Mouse (Mus musculus) left cerebral cortex, postnatal 10 days (tissue): ENCODE results near the gene 1520401A03Rik. TPM values are rescaled to one million over a fixed set of nuclear protein-coding genes. Genes with fewer than 3 reads are reported as not detected.

ENCODE experiments used
- DNase-seq, 2 experiments: peaks; one replicate each; pipeline ENCODE4 v3.0.0; 2021 to 2022; ENCODE audit warnings: low spot score in 2 of 2, mixed read lengths in 1 of 2; ENCODE audit errors: extremely low spot score in 1 of 2
- intact Hi-C: fragments of 180-260 bp; cut with DNase I; formaldehyde crosslinking; loops from one replicate; pipeline ENCODE4 v1.15.1; 2025
- total RNA-seq, 2 experiments: library from RNA; stranded (reverse); gene quantifications; 2 replicates each; pipeline ENCODE4 v1.2.3; 2021

The 1520401A03Rik gene
- total RNA-seq, 2 experiments from 2014 or later: 0.11 to 0.61 TPM

DNA sequence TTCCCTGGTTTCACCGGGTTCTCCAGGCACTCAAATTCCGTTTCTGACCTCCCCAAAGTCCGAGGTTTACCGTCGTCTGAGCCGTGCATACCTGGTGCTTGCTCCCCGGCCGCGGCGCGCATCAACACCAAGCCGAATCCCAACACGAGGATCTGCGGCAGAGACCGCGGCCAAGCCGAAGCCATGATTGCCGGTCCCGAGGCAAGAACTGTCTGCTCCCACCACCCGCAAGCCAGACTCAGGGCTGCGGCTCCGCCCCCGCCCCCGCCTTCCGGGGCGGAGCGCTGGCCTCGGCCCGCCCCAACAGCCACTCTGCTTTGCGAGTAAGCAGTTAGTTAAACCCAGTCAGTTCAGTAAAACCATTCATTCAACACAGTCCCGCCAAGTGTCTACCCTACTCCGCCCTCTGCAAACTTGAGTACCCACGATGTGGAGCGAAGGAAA lies 45.3 kb downstream of the 1520401A03Rik start, which contains the start of gene Tnfrsf12a:
Tnfrsf12a (minus strand) TSS at position 233 of the 444 bp plus-strand sequence.
- intact Hi-C loops: no loop called here
- DNase-seq: peak; percentile 43 to 88

DNA sequence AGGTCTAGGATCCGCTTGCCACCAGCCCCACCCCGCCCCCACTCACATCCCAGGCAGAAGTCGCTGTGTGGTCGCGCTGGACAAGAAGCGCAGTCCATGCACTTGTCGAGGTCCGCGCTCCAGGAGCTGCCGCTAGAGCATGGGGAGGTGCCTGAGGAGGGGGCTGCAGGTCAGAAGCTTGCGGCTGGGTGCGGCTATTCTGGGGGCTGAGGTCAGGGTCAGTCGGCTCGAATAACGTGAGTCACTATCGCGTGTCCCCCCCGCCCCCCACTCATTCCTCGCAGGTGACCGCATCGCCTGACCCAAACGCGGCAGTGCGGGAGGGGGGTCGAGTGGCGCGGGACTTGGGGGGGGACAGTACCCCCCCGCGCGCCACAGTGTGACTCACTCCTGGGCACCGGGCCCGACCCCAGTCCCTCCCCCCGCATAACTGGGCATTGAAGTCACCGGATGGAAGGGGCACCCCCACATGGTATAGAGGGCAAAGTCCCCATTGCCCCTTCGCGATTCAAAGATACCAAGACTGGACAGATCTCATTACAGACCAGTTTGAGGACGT lies 46.0 kb downstream of the 1520401A03Rik start:
- peak in 1 of 2 experiments; percentile 65 for DNase-seq
- intact Hi-C loops: no loop called here

DNA sequence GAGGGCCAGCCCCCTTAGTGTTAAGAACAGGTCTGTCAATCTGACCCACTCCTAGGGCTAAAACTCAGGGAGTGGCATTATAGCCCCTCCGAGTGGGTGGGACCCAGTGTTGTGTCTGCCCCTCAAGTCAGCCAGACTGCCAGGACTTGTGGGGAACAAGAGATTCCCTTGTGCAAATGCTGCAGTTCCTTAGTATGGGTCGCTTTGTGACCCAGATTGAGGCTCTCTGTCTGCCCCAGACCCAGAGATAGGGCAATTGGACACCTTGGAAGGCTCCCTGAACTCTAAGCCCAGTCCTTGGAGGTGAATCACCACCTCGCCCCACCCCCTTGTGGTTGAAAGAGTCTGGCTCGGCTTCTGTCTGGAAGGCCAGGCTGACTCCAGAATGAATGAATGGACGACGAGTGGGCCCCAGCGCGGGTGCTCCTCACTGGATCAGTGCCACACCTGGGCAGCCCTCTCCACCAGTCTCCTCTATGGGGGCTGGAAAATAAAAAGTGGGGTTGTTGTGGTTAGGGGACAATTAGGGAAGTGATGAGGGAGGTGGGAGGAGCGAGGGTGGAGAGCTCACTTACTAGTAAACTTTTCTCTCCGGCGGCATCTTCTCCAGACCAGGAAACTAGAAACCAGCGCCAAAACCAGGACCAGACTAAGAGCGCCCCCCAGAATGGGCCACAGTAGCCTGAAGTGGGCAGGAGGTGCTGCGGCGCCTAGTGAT lies 46.9 kb downstream of the 1520401A03Rik start:
- peak; percentile 18 to 64 for DNase-seq

DNA sequence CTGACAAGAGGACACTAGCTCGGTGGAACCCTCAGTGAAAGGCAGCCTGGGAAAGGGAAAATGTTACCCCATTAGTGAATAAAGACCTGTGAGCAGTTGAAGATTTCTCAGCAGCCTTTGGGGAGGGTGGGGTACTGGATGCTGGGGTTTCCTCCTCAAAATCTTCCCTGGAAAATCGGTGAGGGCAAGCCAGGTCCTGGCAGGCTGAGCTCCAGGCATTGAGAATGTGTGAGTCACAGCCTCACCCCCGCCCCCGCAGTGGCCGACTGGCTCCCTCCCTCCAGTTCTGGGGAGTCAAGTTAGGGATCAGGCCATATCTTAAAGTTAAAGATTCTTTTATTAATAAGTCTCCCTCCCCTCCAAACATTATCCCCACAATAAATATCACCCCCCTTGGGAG lies 47.5 kb downstream of the 1520401A03Rik start:
- peak in 1 of 2 experiments; percentile 62 for DNase-seq
- intact Hi-C loops: no loop called here

More for the DNA sequence above, 46.9 kb downstream of the 1520401A03Rik start:
- intact Hi-C loops: no loop called here

DNA sequence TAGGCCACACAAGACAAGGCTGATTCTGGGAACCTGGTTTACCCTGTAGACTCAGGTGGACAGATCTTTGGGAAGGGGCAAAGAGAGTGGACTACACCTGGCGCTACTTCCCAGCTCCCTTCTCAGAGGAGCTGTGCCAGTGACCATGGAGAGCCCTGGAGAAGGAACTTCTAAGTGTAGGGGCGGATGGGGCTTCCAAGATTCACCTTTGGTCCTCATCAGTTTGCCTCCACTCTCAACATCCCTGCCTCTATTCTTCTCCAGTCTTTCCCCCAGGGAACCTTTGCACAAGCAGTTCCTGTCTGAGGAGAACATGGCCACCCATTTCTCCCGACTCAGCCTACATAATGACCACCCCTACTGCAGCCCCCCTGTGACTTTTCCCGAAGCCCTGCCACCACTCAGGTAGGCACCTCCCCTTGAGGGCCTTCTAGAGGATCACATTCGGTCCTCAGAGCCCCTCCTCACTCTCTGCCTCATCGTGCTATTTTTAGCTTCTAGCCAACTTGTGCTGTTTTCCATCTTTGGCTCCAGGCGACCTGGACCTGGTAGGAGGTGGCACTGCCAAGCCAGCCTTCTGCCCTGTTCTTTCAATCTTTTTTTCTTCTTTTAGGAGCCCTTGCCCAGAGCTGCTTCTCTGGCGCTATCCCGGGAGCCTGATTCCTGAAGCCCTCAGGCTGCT lies 48.2 kb downstream of the 1520401A03Rik start:
- no peak for DNase-seq
- intact Hi-C loops: no loop called here

DNA sequence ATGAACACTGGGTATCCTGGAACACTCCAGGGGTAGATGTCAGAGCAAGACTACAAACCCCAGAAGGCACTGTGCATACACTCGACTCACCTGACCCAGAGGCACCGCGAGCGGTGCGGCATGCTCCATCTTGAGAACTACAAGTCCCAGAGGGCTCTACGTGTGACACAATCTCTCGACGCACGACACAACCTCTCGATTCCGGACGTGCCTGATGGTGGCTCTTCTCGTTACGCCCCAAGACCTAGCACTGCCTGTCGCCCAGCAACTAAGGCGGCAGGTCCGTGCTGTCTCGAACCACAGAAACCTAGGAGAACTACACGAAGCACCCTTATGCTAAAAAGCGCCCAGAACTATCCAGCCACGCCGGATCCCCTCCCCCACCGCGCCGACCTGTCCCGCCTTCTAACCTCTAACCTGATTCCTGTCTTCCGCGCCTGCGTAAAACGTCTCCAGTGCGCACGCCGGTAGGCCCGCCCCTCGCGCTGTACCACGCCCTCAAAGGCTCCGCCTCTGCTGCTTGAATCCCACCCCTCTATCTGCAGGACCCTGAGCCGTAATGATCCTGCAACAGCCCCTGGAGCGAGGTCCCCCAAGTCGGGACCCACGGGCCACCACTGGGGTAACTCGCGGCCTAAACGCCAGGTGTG lies 49.0 kb downstream of the 1520401A03Rik start, which contains the start of the genes Hcfc1r1 and Thoc6:
Hcfc1r1 (plus strand) TSS at position 173 of the 650 bp plus-strand sequence.
Thoc6 (minus strand) TSS at position 459 of the 650 bp plus-strand sequence.
- peak; percentile 93 to 94 for DNase-seq
- intact Hi-C loops: no loop called here

DNA sequence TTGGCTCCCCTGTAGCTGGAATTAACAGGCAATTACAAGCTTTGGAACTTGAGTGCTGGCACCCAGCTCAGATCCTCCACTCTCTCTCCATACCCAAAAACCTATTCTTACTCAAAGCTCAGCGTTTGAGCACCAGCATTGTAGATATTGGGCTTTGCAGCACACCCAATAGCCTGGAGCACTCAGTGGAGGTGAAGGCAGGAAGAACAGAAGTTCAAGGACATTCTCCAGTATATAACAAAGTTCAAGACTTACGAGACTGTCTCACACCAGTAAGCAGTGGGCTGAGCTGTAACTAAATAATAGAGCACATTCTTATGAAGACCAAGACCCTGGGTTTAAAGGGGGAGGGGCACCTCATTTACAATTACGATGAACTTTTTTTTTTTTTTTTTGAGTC lies 49.8 kb downstream of the 1520401A03Rik start:
- intact Hi-C loops: no loop called here
- no peak for DNase-seq

DNA sequence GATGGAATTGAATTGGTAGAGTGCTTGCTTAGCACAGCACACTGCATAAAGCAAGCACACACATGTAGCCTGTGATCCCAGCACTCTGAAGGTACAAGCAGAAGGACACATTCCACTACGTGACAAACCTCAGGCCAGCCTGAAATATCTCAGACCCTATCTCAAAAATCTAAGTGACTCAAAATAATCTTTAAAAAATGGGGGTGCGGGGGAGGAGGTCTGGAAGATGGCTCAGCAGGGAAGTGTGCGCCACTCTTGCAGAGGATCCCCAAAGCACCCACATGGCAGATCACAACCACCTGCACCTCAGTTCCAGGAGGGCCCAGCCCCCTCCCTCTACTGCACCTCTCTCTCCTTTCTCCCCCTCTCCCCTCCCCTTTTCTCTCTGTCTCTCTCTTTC lies 51.1 kb downstream of the 1520401A03Rik start:
- intact Hi-C loops: no loop called here
- DNase-seq: no peak

DNA sequence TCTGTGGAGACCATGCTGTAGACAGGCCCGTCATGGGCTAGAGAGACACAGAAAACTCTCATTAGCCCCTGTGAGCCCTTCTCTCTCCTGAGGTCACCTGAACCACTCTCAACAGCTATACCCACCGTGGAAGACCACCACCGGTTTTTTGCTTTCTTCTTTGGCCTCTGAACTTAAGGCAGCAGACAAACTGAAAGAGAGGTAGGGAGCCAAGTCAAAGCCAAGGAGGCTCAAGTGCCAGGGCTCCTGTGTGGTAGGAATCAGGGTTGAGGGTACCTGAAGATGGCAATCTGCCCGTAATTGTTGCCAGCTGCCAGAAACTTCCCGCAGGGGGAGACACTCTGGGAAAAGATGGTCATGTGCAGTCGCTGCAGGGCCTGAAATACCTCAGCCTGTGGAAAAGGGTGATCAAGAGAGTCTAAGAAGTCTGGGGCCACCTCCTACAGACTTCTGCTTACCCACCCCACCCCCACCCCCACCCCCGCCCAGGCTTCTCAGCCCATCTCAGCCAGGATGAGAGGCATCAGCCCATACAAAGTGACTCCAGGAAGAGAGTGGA lies 52.0 kb downstream of the 1520401A03Rik start:
- no peak for DNase-seq
- intact Hi-C loops: no loop called here

DNA sequence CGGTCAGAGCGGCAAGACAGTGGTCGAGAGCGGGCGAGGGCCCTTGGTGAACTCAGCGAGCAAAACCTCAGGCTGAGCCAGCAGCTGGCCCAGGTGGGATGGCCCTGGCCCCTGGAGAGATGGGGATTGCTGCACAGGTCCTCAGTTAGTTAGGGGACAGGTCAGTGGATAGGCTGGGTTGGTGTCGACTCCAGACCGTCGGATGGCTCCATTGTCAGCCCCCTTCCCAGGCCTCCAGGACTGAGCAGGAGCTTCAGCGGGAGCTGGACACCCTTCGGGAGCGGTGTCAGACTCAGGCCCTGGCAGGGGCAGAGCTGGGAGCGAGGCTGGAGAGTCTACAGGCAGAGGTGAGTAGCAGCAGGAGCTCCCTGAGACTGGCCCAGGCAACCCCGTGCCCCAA lies 57.1 kb downstream of the 1520401A03Rik start:
- intact Hi-C loops: no loop called here
- DNase-seq: peak in 1 of 2 experiments; percentile 37

DNA sequence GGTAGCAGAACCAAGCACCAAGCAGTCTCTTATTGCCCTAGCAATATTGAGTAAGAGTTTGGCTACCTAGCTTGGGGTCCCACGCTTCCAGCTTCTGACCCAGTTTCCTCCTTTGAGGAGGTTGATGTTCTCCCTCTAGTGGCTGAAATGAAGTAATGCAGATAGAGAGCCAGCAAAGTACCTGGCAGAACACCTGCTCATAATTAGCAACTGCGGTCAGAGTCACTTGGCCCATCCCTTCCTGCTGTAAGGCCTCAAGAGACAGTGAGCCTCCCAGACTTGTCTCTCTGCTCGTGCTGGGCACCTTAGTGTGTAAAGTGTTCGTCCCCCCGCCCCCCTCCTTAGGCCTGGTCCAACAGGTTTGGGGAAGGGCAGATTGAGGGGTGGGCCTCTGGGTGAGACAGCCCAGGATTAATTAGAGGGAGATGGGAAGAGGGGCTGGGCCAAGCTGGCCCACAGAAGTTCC lies 58.0 kb downstream of the 1520401A03Rik start:
- intact Hi-C loops: no loop called here
- peak in 1 of 2 experiments; percentile 23 for DNase-seq

DNA sequence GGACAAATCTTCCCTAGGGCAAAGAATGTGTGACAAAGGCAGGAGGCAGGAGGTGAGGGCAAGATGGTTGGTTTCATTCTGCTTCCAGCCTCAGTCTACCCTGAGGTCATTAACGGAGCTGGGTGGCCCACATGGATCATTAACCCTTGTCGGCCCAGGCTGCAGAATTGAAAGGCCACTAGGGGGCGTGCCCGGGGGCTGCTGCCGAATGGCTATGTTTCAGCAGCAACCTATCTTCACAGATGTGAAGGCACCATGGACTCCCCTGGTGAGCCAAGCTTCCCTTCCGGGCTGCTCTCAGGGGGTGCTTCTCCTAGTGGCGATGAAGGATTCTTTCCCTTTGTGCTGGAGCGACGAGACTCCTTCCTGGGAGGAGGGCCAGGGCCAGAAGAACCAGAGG lies 61.1 kb downstream of the 1520401A03Rik start:
- intact Hi-C loops: no loop called here
- DNase-seq: peak in 1 of 2 experiments; percentile 42

DNA sequence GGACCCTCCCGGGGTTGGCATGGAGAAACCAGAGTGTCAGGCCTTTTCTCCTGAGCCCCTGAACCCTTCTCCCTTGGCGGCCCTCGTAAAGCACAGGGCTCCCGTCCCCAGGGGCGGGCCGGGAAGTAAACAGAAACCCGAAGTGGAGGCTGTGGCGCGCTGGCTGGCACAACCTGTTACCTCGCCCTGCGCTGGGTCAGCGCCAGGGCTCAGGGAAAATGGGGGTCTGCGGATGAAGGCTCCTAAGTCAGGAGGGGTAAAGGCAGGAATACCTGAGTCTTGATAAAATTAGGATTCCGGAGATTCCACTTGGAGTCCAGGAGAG lies 61.7 kb downstream of the 1520401A03Rik start:
- peak in 1 of 2 experiments; percentile 20 for DNase-seq
- intact Hi-C loops: no loop called here

DNA sequence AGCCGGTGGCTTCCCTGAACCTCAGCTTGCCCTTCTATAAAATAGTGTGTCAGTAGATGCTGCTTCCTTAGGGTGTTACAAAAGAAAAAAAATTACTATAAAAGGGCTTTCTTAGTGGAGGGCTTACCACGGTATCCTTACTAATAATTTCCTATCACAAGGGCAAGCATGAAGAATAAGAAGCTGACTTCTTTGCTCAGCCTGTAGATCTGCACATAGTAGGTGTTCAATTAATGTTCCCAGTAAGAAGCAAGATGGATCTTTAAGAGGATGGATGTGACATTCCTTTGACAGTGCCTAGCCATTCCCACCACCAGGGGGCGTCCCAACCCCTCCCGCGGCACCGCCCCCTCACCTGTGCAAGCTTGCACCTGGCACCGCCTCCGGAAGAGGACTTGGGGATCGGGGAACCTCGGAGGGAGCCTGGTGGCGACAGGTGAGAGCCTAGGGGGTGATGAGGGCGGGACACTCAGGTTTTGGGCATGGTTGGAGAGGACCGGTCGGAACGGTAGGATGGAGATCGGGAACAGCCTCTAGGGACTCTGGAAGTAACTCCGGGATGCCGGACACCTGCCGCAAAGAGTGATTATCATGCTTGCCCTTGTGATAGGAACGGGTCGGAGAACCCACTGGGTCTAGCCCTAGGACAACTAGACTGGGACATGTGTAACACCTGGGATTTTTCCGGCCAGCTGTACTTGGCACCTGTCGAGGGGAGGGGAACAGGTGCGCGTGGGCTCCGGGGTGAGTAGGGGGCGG lies 62.3 kb downstream of the 1520401A03Rik start, which contains the start of gene Bicdl2:
Bicdl2 (plus strand) TSS at position 390 of the 759 bp plus-strand sequence.
- peak in 1 of 2 experiments; percentile 54 for DNase-seq
- intact Hi-C loops: no loop called here

DNA sequence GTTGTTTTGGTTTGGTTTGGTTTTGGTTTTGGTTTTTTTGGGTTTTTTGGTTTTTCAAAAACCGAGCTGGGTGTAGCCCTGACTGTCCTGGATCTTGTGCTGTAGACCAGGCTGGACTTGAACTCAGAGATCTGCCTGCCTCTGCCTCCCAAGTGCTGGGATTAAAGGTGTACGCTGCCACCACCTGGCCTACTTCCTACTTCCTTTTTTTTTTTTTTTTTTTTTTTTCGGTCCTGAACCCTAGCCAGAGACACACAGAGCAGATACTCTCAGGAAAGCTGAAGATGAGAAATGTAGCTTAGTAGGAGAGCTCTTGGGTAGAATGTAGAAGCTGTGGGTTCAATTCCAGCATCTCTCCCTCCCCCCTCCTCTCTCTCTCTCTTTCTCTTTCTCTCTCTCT lies 64.1 kb downstream of the 1520401A03Rik start:
- no peak for DNase-seq
- intact Hi-C loops: no loop called here
